Mouse (Mus musculus): ENCODE measurements around the gene Hmga2.
A peak's percentile ranks its signal among the peaks of the same experiment; 100 is the strongest.

The Hmga2 gene

DNA sequence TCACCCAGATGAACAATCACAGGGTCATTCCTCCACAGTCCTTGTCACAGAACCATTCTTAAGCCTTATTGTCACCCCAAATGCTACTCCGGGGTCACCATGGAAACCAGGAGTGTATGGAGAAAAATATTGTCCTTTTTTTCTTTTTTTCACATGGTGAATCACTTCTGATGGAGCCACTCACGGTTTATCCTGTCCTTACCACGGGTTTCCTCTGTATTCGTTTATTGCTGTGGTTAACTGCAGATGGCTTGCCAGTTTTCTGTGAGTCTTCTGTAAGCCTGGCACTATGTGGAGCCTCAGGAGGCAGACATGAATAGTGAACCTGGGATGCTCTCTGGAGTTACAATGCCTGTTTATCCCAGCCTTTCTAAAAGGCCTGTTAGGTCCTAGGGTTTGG is 53.4 kb downstream of the Hmga2 start:
- no peak for DNase-seq

DNA sequence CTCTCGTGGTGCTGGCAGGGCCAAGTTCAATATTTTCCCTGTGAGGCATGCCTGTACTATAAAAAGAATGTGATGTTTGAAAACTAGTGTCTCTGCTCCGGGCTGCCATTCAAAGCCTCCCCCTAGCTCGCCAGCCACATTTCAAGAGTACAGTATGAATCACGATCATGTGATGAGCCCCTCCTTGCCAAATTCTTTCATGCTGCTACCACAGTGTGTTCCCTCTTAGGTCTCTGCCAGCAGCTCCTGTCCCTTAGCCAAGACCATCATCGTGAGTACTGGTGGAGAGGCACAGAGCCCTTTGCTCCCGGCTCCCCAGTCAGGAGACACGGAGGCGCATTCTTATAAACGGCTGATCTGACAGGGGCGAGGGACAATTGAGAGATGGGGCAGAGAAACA is 54.2 kb downstream of the Hmga2 start:
- DNase-seq = peak; percentile 53

DNA sequence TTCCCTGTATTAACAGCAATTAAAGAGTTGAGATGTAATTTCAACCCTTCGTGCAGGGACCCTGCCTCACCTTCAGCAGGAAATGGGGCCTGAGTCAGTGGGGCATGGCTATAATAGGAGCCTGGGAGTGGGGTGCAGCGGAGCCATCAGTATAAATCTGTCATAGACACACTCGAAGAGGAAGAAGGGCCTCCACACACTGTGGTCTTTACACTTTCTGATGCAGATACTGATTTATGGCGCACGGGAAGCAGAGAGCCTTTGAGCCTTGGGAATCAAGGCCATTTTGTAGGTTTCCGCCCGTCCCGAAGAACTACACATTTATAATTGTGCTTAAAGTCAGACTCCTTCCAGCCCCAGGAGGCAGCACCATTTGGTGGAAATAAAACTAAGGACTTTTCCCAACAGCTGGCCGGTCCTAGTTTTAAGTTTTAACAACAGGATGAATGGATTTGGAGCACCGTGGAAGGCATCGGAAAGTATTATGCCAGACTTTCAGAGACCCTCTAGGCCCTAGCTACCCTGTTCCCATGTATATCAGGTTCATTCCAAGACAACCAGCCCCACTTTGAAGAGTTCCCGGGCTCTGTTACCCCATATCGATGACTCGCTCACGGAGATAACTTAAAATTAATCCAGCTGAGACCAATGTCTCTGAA is 55.2 kb downstream of the Hmga2 start:
- no peak for DNase-seq

DNA sequence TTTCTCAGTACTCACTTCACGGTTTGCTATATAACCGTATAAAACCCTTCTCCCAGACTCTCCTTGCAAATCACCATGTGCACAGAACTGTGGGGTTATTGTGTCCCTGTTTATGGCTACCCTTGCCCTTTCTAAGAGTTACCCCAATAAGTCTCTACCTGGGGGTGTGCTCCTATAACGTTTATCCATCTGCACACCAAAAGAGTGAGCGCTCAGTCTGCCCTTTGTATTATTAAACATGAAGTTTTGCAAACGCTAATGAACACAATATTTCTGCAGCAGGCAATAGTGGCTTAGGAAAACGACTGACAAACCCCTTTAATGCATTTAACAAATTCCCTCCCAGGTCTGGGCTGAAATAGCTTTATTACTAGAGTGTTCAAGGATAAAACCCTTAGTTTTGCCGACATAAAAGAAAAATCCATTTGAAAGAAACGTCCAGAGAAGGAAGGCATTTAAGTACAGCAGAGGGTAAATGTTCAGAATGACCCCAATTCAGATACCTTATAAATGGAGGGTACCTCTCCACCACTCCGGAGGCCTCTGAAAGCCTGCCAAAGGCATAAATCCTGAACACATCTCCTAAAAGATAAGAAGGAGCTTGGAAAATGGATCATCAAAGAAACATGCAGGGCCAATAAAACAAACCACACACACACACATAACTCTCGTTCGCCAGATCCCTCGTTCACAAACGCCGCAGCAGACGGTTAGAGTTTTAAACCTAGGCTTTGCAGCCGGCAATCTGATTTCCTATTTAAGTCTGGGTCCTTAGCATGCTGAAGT is 57.3 kb downstream of the Hmga2 start:
- DNase-seq = no peak

DNA sequence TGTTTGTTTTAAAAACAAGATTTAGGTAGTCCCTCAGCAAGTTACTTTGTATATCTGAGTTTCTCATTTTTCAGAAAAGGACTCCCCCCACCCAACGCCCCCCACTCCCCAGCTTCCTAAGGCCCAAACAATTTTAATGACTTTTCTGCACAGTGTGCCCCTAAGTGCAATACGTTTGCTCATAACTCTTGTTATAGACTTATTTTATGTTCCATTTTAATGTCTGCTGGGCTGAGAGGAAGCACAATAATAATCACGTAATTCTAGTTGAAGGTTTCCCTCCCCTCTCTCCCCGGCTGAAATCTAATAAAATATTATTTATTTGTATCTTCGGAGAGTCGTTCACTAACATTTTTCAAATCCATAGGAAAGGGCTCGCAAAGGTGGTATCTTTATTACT is 58.1 kb downstream of the Hmga2 start:
- no peak for DNase-seq

DNA sequence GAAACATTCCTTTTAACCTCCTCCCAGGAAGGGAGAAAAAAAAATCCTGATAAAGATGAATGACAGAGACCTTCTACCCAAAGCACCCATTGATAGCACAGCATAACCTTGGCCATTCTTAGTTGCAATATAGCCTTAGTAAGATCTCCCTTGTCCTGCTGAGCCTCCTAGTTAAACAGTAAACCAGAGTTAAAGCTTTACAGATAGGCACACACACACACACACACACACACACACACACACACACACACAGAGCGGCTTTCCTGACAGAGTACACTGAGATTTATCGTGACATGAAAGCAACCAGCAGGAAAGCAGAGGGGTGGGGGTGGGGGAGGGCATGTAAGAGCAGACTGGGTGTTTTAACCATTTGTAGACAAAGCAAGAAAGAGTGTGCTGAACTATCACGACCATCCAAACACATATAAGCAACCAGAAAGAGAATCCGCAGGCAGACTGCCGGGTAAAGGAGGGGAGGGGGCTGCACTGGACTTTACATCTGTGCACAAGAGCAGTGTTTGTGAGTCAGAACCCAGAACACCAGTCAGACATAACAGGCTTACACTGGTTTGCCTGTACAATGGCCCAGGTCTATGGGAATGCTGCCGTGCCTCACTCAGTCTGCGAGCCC is 58.7 kb downstream of the Hmga2 start:
- DNase-seq = no peak

DNA sequence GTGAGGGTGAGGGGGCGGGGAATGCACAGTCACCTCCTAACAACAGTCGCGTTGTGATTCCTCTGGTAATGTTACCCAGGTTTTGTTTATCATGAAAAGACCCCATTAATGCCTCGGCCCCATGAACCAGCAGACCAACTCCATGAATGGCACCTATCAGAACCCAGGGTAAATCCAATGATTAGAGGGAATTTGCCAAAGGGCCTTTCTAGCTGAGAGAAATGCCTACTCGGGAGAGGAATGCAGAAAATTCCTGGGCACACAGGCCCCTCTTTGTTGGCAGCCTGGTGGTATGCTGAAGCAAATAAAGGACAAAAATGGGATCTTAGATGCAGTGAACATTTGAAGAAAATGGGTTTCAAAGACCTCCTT is 59.2 kb downstream of the Hmga2 start:
- no peak for DNase-seq

DNA sequence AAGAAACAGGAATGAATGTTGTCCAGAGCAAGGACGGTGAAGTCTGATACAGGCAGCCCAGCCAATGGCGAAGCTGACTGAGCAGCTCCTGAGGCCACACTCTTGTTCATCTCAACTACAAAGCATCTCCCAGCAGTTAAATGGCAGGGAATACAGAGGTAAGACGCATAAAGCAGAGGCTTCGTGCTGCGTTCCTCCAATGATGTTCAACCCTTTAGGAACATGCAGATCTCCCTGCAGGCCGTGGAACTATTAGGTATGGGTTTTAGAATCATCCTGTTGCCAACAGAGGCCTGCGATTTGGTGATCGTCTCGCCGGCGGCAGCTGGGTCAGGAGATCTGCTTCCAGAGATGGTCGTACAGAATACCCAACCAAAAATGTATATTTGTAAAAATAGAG is 59.6 kb downstream of the Hmga2 start:
- no peak for DNase-seq

DNA sequence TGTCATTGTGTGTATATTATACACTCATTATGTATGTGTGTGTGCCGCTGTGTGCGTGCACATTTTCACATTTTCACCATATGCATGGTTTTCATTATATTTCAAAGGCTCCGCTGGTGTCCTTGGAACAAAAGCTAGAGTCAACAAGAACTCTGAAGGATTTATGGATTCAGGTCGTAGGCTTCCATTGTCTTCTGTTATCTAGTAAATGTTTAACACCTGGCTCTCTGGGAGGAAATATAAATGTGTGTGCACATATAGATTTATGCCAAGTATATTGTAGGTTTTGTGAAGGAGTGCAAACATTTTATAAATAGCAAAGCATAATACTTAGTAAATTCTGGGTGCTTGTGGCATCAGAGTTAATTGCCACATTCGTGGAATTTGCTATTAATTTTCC is 64.1 kb downstream of the Hmga2 start:
- no peak for DNase-seq

DNA sequence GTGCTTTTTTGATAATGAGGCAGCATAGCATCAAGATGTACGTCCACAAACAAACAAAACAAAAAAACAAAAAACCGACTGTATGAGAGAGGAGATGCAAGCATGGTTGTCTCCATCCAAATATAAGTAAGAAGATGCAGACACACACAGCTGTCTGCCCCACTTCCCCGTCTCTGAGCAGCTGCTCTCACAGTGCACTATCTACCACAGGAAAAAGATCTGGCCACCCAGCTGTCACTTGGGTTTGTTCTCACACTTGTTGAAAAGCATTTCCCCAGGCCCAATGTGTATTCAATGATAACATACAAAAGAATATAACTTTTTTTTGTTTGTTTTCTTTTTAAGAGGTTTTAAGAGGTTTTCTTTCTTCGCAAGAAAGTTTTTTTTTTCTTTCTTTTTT is 65.3 kb downstream of the Hmga2 start:
- no peak for DNase-seq

DNA sequence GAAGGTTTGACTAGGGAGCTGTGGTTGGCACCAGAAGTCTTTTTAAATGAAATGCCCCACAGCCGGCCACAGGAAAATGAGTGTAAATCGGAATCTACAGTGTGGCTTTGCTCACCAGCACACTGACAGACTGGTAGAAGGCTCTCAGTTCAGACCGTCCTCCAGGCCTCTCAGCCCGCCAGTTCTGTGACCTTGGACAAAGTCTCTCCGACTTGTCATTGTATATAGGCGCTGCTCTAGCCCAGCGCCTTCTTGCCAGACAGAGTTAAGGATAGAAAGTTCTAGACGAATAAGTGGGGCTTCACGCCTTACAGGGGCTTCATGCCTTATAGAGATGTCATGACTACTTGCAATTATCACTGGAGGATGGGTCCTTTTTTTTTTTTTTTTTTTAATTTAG is 67.1 kb downstream of the Hmga2 start:
- no peak for DNase-seq

DNA sequence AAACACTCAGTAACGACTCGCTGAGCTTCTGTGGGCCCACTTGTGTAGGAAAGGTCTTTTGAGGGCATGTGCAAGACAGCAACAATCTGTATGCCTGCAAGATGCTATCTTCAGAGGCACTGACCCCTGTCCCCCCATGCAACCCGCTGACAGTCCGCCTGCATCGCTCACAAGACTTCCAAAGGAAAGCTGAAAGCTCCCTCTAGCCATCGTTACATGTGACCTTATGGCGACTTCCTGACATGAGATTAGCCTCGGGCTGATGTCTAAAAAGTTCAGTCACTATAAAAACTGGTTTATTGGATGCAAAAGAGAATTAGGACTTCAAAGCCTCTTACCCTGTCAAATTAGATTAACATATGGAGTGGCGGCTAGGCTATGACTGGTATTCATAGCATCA is 69.0 kb downstream of the Hmga2 start:
- no peak for DNase-seq

DNA sequence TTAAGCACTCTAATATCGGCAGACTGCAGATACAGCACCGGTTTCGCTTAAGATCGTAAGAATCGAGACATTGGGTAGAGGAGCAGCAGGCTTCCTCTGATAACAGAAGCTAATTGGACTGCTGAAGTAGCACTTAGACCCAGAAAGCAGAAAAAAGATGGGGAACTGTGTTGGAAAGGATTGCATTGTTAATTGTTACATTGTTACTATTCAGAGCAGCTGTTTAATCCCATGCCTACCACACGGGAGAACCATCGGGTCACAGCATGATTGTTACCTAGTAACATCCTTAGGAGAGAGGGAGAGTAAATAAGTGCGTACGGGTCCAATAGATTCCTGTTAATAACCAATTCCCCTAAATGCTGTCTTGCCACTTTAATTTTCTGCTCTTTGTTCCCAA is 70.2 kb downstream of the Hmga2 start:
- DNase-seq = no peak

DNA sequence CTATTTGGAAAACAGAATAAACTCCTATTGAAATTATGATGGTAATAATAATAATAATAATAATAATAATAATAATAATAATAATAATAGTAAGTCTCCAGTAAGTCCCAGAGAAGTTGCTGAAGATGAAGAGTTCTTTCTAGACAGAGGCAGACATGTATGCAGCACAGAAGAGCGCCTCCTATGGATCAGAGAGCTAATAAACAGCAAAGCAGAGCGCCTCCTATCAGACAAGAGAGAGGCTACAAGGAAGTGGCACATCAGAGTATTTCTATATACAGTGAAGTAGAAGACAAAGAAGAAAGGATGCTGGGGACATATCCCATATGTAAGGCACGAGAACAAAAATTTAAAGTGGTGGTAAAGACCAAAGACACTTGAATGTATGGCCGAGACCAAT is 70.9 kb downstream of the Hmga2 start:
- DNase-seq = no peak

DNA sequence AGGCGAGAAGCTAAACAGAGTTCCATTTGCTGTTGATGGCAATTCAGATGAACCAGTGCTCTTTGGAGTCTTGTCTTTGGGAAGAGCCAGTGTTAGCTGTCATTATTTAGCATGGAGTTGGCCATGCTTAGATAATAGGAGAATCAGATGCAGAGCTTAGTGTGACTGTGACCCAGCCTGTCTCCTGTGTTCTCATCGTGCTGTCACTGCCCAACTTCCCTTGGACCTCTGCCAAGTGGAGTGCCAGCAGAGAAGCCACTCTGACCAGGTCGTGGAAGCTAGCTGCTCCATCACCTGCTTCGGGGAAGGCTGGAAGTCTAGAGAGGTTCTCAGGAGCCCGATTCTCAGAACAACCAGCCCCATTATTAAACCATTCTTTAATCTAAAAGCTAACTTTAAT is 73.3 kb downstream of the Hmga2 start:
- no peak for DNase-seq

DNA sequence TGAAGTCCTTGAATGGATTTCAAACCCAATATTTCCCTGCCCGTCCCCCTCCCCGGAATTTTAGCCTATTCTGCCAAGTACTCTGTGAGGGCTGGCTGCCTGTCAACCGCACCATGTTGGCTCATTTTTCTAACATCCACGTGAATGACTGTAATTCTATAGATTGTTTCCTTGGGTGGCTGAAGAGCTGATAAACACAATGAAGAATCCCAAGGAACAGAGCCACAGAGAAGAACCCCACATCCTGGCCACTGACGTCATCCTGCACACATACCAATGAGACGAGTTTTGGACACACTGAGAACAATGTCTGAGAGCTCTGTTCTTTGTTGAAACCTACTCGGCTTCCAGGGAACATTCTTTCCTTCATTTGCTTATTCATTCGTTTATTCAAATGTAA is 74.5 kb downstream of the Hmga2 start:
- no peak for DNase-seq

DNA sequence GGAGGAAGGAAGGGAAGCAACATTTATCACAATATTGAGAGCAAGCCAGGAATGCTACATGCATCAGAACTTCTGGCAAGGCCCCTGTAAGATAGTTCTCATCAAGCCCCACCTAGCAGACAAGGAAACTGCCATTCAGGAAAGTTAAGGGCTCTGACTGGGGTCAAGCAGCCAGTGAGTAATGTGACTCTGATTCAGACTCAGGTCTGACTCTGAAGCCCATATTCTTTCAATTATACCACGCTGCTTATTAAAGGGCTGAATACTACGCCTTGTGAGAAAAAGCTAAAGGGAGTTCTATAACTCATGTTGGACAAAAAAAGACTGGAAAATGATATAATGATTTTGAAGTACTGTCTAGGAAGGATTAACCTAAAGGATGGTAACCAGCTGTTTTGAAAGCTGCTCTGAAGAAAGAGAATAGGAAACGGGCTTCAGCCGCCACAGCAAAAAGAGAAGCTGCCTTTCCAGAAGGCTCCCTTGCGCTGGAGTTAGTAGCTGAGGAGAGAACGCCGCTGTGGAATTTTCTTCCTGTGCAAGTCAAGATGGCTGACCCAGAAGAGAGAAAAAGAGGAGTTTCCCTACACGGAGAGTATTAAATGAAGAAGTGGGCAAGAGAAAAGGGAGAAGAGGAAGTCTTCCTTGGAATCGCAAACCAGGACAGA is 76.3 kb downstream of the Hmga2 start:
- no peak for DNase-seq

DNA sequence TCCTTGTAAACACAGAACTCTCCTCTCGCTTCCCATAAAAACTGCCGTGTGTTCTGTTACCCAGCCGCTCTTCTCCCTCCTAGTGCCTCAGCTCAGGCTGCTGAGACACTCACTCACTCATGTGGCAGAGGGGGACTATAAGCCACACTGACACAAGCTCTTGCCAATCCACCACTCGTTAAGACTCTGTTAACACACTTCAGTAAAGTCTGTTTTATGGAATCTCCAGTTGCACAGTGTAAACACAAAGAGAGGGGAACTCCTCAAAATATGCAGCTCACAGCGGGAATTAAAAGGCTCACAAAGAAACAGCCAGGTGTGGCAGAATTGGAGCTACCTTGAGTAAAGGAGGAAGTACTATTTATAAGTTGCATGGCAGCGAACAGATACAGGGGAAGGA is 77.5 kb downstream of the Hmga2 start:
- no peak for DNase-seq

DNA sequence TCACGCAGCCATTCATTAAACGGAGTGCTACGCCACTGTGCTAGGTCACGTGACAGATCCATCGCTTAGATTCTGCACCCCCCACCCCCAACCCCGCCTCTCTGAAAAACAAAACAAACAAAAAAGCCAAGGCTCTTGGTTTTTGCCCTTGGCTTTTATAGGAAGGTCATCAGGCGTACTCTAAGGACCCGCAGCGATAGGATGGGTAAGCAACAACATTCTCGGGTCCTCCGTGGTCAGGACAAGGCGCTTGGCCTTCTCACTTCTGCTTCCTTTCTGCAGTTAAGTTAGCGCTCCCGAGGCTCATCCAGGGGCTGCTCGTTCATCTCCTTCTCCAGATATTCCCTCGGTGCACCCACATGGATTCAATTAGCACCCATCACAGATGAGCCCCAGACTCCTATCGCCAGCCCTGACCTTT is 79.0 kb downstream of the Hmga2 start:
- no peak for DNase-seq

DNA sequence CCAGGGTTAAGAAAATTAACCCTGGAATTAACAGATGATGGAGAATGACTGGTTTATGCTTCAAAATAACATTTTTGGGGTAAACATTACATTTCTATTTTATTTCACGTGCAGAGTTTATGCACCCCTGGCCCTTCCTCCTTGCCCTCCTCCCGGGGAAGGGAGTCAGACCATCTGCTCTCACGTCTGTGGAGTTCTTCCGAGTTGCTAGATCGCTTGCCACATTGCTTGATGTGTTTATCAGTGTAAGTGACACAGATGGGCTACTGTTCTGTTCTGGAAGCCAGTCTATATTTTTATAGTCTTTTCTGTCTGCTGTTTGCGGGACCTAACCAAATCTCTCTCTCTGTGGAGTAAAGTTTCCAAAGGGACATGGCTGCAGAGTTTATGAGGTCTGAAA is 80.7 kb downstream of the Hmga2 start:
- DNase-seq = no peak

DNA sequence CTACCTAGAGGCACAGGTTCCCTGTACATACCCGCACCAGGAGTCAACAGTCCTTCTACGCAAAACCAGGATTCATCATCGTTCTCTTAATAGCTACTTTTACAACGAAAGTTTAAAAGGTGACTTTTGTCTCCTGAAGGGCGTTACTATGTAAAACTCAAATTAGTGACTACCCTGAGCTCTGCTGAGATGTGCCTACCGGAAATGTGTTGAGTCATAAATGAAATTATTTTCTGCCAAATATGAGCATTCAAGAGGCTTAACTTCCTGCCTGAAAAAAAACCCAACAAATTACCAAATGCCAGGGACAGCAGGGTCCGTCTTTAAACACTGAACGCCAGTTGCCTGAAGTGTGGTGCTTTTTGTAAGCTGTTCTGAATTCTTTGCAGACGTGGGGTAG is 81.5 kb downstream of the Hmga2 start:
- no peak for DNase-seq

DNA sequence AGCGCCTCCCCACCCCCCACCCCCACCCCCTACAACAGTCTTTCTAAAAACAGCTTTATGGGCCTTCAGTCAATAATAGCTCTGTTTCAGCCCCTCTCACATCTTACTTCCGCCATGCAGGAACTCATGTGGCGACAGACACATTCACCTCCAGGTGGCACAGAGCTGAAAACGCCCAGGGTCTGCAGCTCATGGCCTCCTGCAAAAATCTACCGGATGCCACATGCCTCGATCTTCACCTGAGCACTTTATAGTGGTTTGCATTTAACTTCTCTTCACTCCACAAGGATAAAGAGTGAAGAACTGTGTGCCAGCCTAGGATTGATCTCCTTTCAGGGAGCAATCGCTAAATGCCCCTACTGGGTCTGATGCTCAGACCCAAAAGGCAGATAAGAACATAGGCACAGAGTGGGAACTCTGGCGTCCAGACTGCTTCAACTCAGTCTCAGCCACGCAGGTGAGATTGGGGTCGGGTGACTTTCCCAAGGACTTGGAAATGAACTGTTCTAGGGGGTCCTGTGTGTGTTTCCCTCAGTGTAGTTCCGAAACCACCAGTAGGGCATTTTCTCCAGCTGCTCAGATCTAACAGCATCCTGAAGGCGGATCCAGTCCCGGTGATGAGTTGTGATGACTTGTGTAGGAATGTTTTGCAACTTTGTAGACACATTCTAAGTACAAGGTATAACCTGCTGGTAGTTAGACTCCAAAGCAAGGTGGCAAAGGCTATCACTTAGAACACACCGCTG is 84.1 kb downstream of the Hmga2 start:
- no peak for DNase-seq
